Mouse (Mus musculus) CH12.LX (cell line): ENCODE results near the gene Nek2. TPM values are rescaled to one million over a fixed set of nuclear protein-coding genes. Genes with fewer than 3 reads are reported as not detected.

ENCODE experiments used
- DNase-seq: peaks from one replicate; pipeline ENCODE4 v3.0.0-alpha.2; 2013; ENCODE audit errors: extremely low read depth
- H3K27ac ChIP-seq: 2 replicates; pipeline ENCODE4 v1.5.1; 2012; ENCODE audit warnings: low read depth, mild to moderate bottlenecking, control low read depth, moderate library complexity; ENCODE audit not compliant: insufficient read depth
- H3K27me3 ChIP-seq: replicated peaks from 2 replicates; pipeline ENCODE3; 2012; ENCODE audit warnings: inconsistent platforms
- H3K36me3 ChIP-seq, 2 experiments: replicated peaks in 1 of 2; 2 replicates each; pipeline versions ENCODE3 to v1.6.1; 2012; ENCODE audit warnings: inconsistent platforms in 1 of 2, low read length in 1 of 2, mild to moderate bottlenecking in 1 of 2, mixed read lengths in 1 of 2, moderate library complexity in 1 of 2; ENCODE audit not compliant: control insufficient read depth in 1 of 2, insufficient read depth in 1 of 2
- H3K4me1 ChIP-seq, 2 experiments: 2 replicates each; pipeline ENCODE4 v1.6.1; 2012; ENCODE audit warnings: inconsistent platforms in 1 of 2, moderate library complexity in 1 of 2; ENCODE audit not compliant: insufficient read depth in 2 of 2, control insufficient read depth in 1 of 2
- H3K4me2 ChIP-seq: 2 replicates; pipeline ENCODE4 v1.6.1; 2012; ENCODE audit warnings: low read depth, mild to moderate bottlenecking, control low read depth; ENCODE audit not compliant: poor library complexity, insufficient read depth, severe bottlenecking
- H3K4me3 ChIP-seq, 3 experiments: fragments of 150-350 bp in 1 of 3; sonication (generic) in 1 of 3; replicated peaks in 1 of 3; 2 replicates each; pipeline versions ENCODE3 to v1.5.1; 2011 to 2012; ENCODE audit warnings: low read depth in 2 of 3, low read length in 2 of 3, mild to moderate bottlenecking in 2 of 3, moderate library complexity in 2 of 3, control low read depth in 1 of 3, improper control_type of control experiment in 1 of 3, inconsistent platforms in 1 of 3, mixed read lengths in 1 of 3; ENCODE audit not compliant: poor library complexity in 1 of 3
- H3K79me2 ChIP-seq: replicated peaks from 2 replicates; pipeline ENCODE4 v1.6.1; 2012; ENCODE audit warnings: mild to moderate bottlenecking, moderate library complexity; ENCODE audit not compliant: control insufficient read depth, poor library complexity, insufficient read depth, severe bottlenecking; ENCODE audit errors: extremely low read depth
- H3K9ac ChIP-seq: 2 replicates; pipeline ENCODE4 v1.6.1; 2012; ENCODE audit warnings: low read depth, mild to moderate bottlenecking, control low read depth, moderate library complexity; ENCODE audit not compliant: insufficient read depth
- H3K9me3 ChIP-seq: replicated peaks from 2 replicates; pipeline ENCODE3; 2012; ENCODE audit warnings: low read length, inconsistent platforms, mixed read lengths
- BHLHE40 ChIP-seq: IDR thresholded peaks from 2 replicates; pipeline ENCODE4 v1.6.1; 2011; ENCODE audit warnings: mild to moderate bottlenecking, low read depth, low read length, improper control_type of control experiment
- CHD2 ChIP-seq: IDR thresholded peaks from 2 replicates; pipeline ENCODE4 v1.6.1; 2011; ENCODE audit warnings: low read length, improper control_type of control experiment
- CTCF ChIP-seq, 2 experiments: IDR thresholded peaks in 1 of 2; conservative IDR thresholded peaks in 1 of 2; 2 replicates each; pipeline ENCODE4 v1.5.1; 2011 to 2012; ENCODE audit warnings: low read depth in 2 of 2, low read length in 2 of 2, improper control_type of control experiment in 1 of 2, inconsistent platforms in 1 of 2, mild to moderate bottlenecking in 1 of 2, moderate library complexity in 1 of 2
- E2F4 ChIP-seq: IDR thresholded peaks from 2 replicates; pipeline ENCODE4 v1.6.1; 2011; ENCODE audit warnings: low read depth, low read length, improper control_type of control experiment; ENCODE audit not compliant: insufficient replicate concordance
- ELF1 ChIP-seq: IDR thresholded peaks from 2 replicates; pipeline ENCODE4 v1.6.1; 2014; ENCODE audit warnings: low read depth, mild to moderate bottlenecking, inconsistent platforms, low read length, improper control_type of control experiment
- EP300 ChIP-seq: IDR thresholded peaks from 2 replicates; pipeline ENCODE4 v1.6.1; 2011; ENCODE audit warnings: low read length, improper control_type of control experiment
- ETS1 ChIP-seq: conservative IDR thresholded peaks from 2 replicates; pipeline ENCODE4 v1.6.1; 2012; ENCODE audit warnings: low read depth, mild to moderate bottlenecking, inconsistent platforms, low read length, improper control_type of control experiment, moderate library complexity
- GABPA ChIP-seq: IDR thresholded peaks from 2 replicates; pipeline ENCODE4 v1.6.1; 2012; ENCODE audit warnings: low read depth, low read length, improper control_type of control experiment, inconsistent platforms; ENCODE audit not compliant: insufficient replicate concordance
- HCFC1 ChIP-seq: IDR thresholded peaks from 2 replicates; pipeline ENCODE4 v1.6.1; 2012; ENCODE audit warnings: low read depth, mild to moderate bottlenecking, inconsistent platforms, low read length, improper control_type of control experiment
- IRF4 ChIP-seq: IDR thresholded peaks from 2 replicates; pipeline ENCODE4 v1.6.1; 2014; ENCODE audit warnings: low read depth, mild to moderate bottlenecking, inconsistent platforms, low read length, improper control_type of control experiment
- JUN ChIP-seq: IDR thresholded peaks from 2 replicates; pipeline ENCODE4 v1.6.1; 2011; ENCODE audit warnings: low read depth, mild to moderate bottlenecking, low read length, improper control_type of control experiment, moderate library complexity; ENCODE audit not compliant: insufficient read depth
- JUND ChIP-seq: conservative IDR thresholded peaks from 2 replicates; pipeline ENCODE4 v1.6.1; 2011; ENCODE audit warnings: low read depth, low read length, improper control_type of control experiment
- KAT2A ChIP-seq: IDR thresholded peaks from 2 replicates; pipeline ENCODE4 v1.6.1; 2012; ENCODE audit warnings: low read length, improper control_type of control experiment, inconsistent platforms; ENCODE audit not compliant: insufficient replicate concordance
- MAFK ChIP-seq: IDR thresholded peaks from 2 replicates; pipeline ENCODE4 v1.6.1; 2011; ENCODE audit warnings: low read length, improper control_type of control experiment; ENCODE audit not compliant: insufficient replicate concordance
- MAX ChIP-seq: IDR thresholded peaks from 2 replicates; pipeline ENCODE4 v1.6.1; 2011; ENCODE audit warnings: low read length, improper control_type of control experiment
- MAZ ChIP-seq: IDR thresholded peaks from 2 replicates; pipeline ENCODE4 v1.6.1; 2012; ENCODE audit warnings: low read depth, mild to moderate bottlenecking, inconsistent platforms, low read length, improper control_type of control experiment, moderate library complexity
- MEF2A ChIP-seq: IDR thresholded peaks from 2 replicates; pipeline ENCODE4 v1.6.1; 2014; ENCODE audit warnings: low read depth, mild to moderate bottlenecking, inconsistent platforms, low read length, improper control_type of control experiment, borderline replicate concordance
- MXI1 ChIP-seq: IDR thresholded peaks from 2 replicates; pipeline ENCODE4 v1.6.1; 2011; ENCODE audit warnings: mild to moderate bottlenecking, low read depth, low read length, improper control_type of control experiment
- MYC ChIP-seq: IDR thresholded peaks from 2 replicates; pipeline ENCODE4 v1.6.1; 2011; ENCODE audit warnings: low read depth, mild to moderate bottlenecking, improper control_type of control experiment, low read length
- NELFE ChIP-seq: IDR thresholded peaks from 2 replicates; pipeline ENCODE4 v1.6.1; 2011; ENCODE audit warnings: low read depth, low read length, improper control_type of control experiment
- NRF1 ChIP-seq: IDR thresholded peaks from 2 replicates; pipeline ENCODE4 v1.6.1; 2014; ENCODE audit warnings: low read depth, mild to moderate bottlenecking, inconsistent platforms, low read length, improper control_type of control experiment, moderate library complexity
- PAX5 ChIP-seq: IDR thresholded peaks from 2 replicates; pipeline ENCODE4 v1.6.1; 2012; ENCODE audit warnings: low read length, inconsistent platforms, mixed read lengths
- POLR2A ChIP-seq: IDR thresholded peaks from 2 replicates; pipeline ENCODE4 v1.6.1; 2011; ENCODE audit warnings: low read depth, mild to moderate bottlenecking, improper control_type of control experiment, low read length
- RAD21 ChIP-seq: IDR thresholded peaks from 2 replicates; pipeline ENCODE4 v1.6.1; 2011; ENCODE audit warnings: low read depth, mild to moderate bottlenecking, low read length, improper control_type of control experiment, moderate library complexity
- RCOR1 ChIP-seq: conservative IDR thresholded peaks from 2 replicates; pipeline ENCODE4 v1.6.1; 2012; ENCODE audit warnings: low read depth, mild to moderate bottlenecking, inconsistent platforms, low read length, improper control_type of control experiment
- SIN3A ChIP-seq: IDR thresholded peaks from 2 replicates; pipeline ENCODE4 v1.6.1; 2012; ENCODE audit warnings: low read length, improper control_type of control experiment, inconsistent platforms
- SMC3 ChIP-seq: IDR thresholded peaks from 2 replicates; pipeline ENCODE4 v1.6.1; 2011; ENCODE audit warnings: low read depth, low read length, improper control_type of control experiment
- TBP ChIP-seq: conservative IDR thresholded peaks from 2 replicates; pipeline ENCODE4 v1.6.1; 2011; ENCODE audit warnings: low read depth, low read length, improper control_type of control experiment
- TCF12 ChIP-seq: IDR thresholded peaks from 2 replicates; pipeline ENCODE4 v1.6.1; 2014; ENCODE audit warnings: low read depth, mild to moderate bottlenecking, inconsistent platforms, low read length, improper control_type of control experiment
- UBTF ChIP-seq: IDR thresholded peaks from 2 replicates; pipeline ENCODE4 v1.6.1; 2012; ENCODE audit warnings: low read depth, mild to moderate bottlenecking, inconsistent platforms, low read length, improper control_type of control experiment, moderate library complexity
- USF1 ChIP-seq: IDR thresholded peaks from 2 replicates; pipeline ENCODE4 v1.6.1; 2014; ENCODE audit warnings: low read depth, mild to moderate bottlenecking, inconsistent platforms, low read length, improper control_type of control experiment
- USF2 ChIP-seq: conservative IDR thresholded peaks from 2 replicates; pipeline ENCODE4 v1.6.1; 2011; ENCODE audit warnings: low read depth, low read length, improper control_type of control experiment
- ZC3H11A ChIP-seq: IDR thresholded peaks from 2 replicates; pipeline ENCODE4 v1.6.1; 2012; ENCODE audit warnings: low read depth, mild to moderate bottlenecking, inconsistent platforms, low read length, improper control_type of control experiment
- ZKSCAN1 ChIP-seq: IDR thresholded peaks from 2 replicates; pipeline ENCODE4 v1.6.1; 2012; ENCODE audit warnings: low read depth, inconsistent platforms, low read length, improper control_type of control experiment, borderline replicate concordance
- ZMIZ1 ChIP-seq: IDR thresholded peaks from 2 replicates; pipeline ENCODE4 v1.6.1; 2012; ENCODE audit warnings: low read depth, mild to moderate bottlenecking, inconsistent platforms, low read length, improper control_type of control experiment
- ZNF384 ChIP-seq: IDR thresholded peaks from 2 replicates; pipeline ENCODE4 v1.6.1; 2012; ENCODE audit warnings: low read depth, low read length, improper control_type of control experiment, inconsistent platforms
- dilution Hi-C: fragments of 300-500 bp; cut with MboI; formaldehyde crosslinking; loops from 2 replicates; pipeline ENCODE4 v1.14.3; 2020; ENCODE audit warnings: low sequenced_read_pairs; ENCODE audit not compliant: extremely low pct_unique_long_range_greater_than_20kb, extremely low pct_ligation_motif_present
- in situ Hi-C: fragments of 300-500 bp; cut with MboI; formaldehyde crosslinking; loops from 3 replicates; pipeline ENCODE4 v1.14.3; 2019; ENCODE audit warnings: low sequenced_read_pairs, low pct_ligation_motif_present, low pct_unique_long_range_greater_than_20kb, mixed read lengths
- polyA plus RNA-seq: library from polyadenylated mRNA; unstranded; fragments of >175 nt; gene quantifications from 2 replicates; pipeline ENCODE4 v1.2.1, GENCODE M21; 2012; ENCODE audit warnings: low read depth; ENCODE audit not compliant: insufficient read length
- total RNA-seq, 2 experiments: library from RNA; depleted of rRNA; stranded (reverse); fragments of 300-350 nt in 1 of 2; fragments of >200 nt in 1 of 2; gene quantifications; 2 replicates each; pipeline ENCODE4 v1.2.3; 2012 to 2014

Nek2 gene
- total RNA-seq (2012; rRNA removed) (41.3 and 48.9 TPM in 2 replicates), total RNA-seq (2014; rRNA removed) (51.2 and 55.4 TPM in 2 replicates), polyA plus RNA-seq (68.8 and 79.4 TPM in 2 replicates)

DNA sequence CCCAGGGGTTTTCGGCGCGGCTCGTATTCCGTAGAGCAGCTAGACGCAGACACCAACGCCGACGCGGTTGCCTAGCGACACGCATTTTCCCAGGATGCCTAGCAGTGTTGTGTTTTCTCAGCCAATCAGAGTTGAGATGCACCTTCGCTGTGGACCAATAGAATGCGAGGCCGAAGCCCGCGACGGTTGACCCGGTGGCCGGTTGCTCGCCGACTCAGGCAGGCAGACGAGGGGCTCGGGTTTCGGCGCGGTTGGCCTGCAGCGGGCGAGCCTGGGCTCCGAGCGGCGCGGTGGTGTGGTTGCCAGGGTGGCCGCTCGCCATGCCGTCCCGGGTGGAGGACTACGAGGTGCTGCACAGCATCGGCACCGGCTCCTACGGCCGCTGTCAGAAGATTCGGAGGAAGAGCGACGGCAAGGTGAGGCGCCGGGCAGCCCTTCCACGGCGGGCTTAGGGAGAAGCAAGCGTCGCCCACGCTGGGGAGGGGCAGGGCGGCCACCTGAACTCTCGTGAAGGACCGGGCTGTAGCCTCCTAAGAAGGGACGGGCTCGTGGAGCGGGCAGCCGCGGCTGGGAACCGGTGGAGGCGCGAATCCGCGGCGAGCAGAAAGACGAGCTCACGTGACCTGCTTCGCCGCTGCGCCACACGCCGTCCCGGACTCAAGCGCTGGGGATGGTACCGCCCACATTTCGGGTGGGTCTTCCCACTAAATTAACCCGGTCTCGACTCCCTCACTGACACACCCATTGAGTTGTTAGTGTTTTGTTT is at the start of gene Nek2:
TSS of gene Nek2 (plus strand) at position 119 of the 766 bp plus-strand sequence.
- H3K27ac ChIP-seq = peak within 1 kb of the TSS; percentile 47
- in situ Hi-C loops = loop anchor here (25.0 kb wide), 2 partner anchors 484 to 709 kb away; partner anchors contain the start of gene Tmem206
- dilution Hi-C loops = no loop called here

DNA sequence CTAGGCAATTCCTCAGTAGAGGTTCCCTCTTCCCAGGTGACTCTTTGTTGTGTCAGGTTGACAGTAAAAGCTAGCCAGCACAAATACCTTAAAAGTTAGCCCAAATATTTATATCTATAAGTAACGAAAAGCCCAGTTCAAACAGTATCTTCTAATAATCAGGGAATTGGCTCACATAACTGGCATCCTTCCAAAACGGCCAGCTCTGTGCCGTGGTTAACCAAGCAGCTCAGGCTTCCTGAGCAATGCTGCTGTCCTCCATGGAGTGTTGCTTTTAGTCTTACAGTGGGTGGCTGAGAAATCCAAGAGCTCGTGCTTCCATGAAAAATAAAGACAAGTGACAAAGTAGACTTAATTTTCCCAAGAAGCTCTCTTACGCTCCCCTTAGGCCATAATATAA is 47.1 kb upstream of the Nek2 start:
- H3K4me2 ChIP-seq = no peak overlapping the region
- no peak overlapping the region for H3K4me3 ChIP-seq
- dilution Hi-C loops = no loop called here
- no peaks in the 10 kb centered on the region for H3K4me1 ChIP-seq
- no peaks in the 10 kb centered on the region for H3K27me3 ChIP-seq
- H3K36me3 ChIP-seq = peaks cover 47 to 89% of the 10 kb centered on the region in 2 experiments
- no peaks in the 10 kb centered on the region for H3K9me3 ChIP-seq
- no peak overlapping the region for H3K27ac ChIP-seq
- TF ChIP-seq SIN3A = no peak
- TF ChIP-seq JUND = no peak
- no peak for TF ChIP-seq MXI1
- no peak for TF ChIP-seq NELFE
- no peak for TF ChIP-seq SMC3
- TF ChIP-seq MAFK = no peak
- TF ChIP-seq CHD2 = no peak
- no peak for TF ChIP-seq NRF1
- TF ChIP-seq ZNF384 = no peak
- TF ChIP-seq GABPA = no peak
- no peak for TF ChIP-seq ZMIZ1
- no peak for TF ChIP-seq HCFC1
- no peak for TF ChIP-seq MAX
- TF ChIP-seq USF2 = no peak
- in situ Hi-C loops = no loop called here
- DNase-seq = no peak
- no peaks in the 10 kb centered on the region for H3K79me2 ChIP-seq
- no peak overlapping the region for H3K9ac ChIP-seq

More for the DNA sequence above, at the start of gene Nek2:
- H3K27me3 ChIP-seq = no peaks in the 10 kb centered on the region
- H3K36me3 ChIP-seq = peaks cover 28 to 42% of the 10 kb centered on the region in 2 experiments
- no peaks in the 10 kb centered on the region for H3K9me3 ChIP-seq
- DNase-seq = peak; percentile 98
- TF ChIP-seq MXI1 (peak; percentile 96), HCFC1 (peak; percentile 74), KAT2A (peak; percentile 32; the same call in 1 of the 2 replicates), JUN (no peak), MAZ (no peak), RAD21 (no peak), USF1 (peak; percentile 87), SIN3A (peak; percentile 99), POLR2A (peak; percentile 91), IRF4 (no peak; the same call in 1 of the 2 replicates), RCOR1 (no peak), ETS1 (no peak), ZMIZ1 (0 out of 2 replicates have a peak, but pooled peaks have one; percentile 46), MAX (peak; percentile 81; the same call in 1 of the 2 replicates), MEF2A (no peak), MYC (no peak), EP300 (no peak), E2F4 (peak; percentile 74; the same call in 1 of the 2 replicates), ZKSCAN1 (no peak), CHD2 (no peak; the same call in 1 of the 2 replicates), BHLHE40 (peak; percentile 92), NELFE (peak; percentile 72), CTCF (conservative IDR thresholded peaks at IDR 0.05 in 1 of 2, IDR thresholded peaks at IDR 0.05 in 1 of 2; ENCODE audit: low read depth in 2 of 2, low read length in 2 of 2) (no peak), ELF1 (no peak), USF2 (peak; percentile 83), ZC3H11A (no peak), JUND (no peak), ZNF384 (no peak), UBTF (peak; percentile 69; the same call in 1 of the 2 replicates), TBP (no peak), TCF12 (peak; percentile 48; the same call in 1 of the 2 replicates), PAX5 (no peak)
- peaks cover 16 to 60% of the 10 kb centered on the region in 2 experiments for H3K4me1 ChIP-seq
- 0 out of 2 replicates have a peak, but pooled peaks cover 4% of the 10 kb centered on the region for H3K79me2 ChIP-seq
- H3K4me2 ChIP-seq = peak within 1 kb of the TSS; percentile 93
- peak within 1 kb of the TSS; percentile 67 to 82 (median 75) for H3K4me3 ChIP-seq
- peak within 1 kb of the TSS; percentile 38 for H3K9ac ChIP-seq
